Mouse (Mus musculus) embryonic facial prominence, embryonic 12.5 days (tissue): ENCODE results near the gene Dpf3. TPM values are rescaled to one million over a fixed set of nuclear protein-coding genes. Genes with fewer than 3 reads are reported as not detected.

Experiments
- ATAC-seq: fragments of 200-750 bp; cut with Nextera tagmentation; 2 replicates; pipeline ENCODE4 v1.8.0; 2017; ENCODE audit not compliant: insufficient number of reproducible peaks, insufficient read depth, low FRiP score, low TSS enrichment
- H3K27ac ChIP-seq: fragments of 300-500 bp; sonication (generic); 2 replicates; pipeline ENCODE4 v1.5.1; 2016; ENCODE audit warnings: mild to moderate bottlenecking
- H3K27me3 ChIP-seq: fragments of 300-500 bp; sonication (generic); 2 replicates; pipeline ENCODE4 v1.6.1; 2016; ENCODE audit warnings: mild to moderate bottlenecking, moderate library complexity
- H3K36me3 ChIP-seq: fragments of 300-500 bp; sonication (generic); 2 replicates; pipeline ENCODE4 v1.6.1; 2016; ENCODE audit warnings: mild to moderate bottlenecking
- H3K4me1 ChIP-seq: fragments of 300-500 bp; sonication (generic); 2 replicates; pipeline ENCODE4 v1.6.1; 2016
- H3K4me2 ChIP-seq: fragments of 300-500 bp; sonication (generic); replicated peaks from 2 replicates; pipeline ENCODE4 v1.6.1; 2016; ENCODE audit warnings: mild to moderate bottlenecking, moderate library complexity
- H3K4me3 ChIP-seq: fragments of 300-500 bp; sonication (generic); 2 replicates; pipeline ENCODE4 v1.5.1; 2016; ENCODE audit warnings: mild to moderate bottlenecking
- H3K9ac ChIP-seq: fragments of 300-500 bp; sonication (generic); 2 replicates; pipeline ENCODE4 v1.6.1; 2016; ENCODE audit warnings: mild to moderate bottlenecking, moderate library complexity
- H3K9me3 ChIP-seq: fragments of 300-500 bp; sonication (generic); 2 replicates; pipeline ENCODE4 v1.6.1; 2016; ENCODE audit warnings: mild to moderate bottlenecking, moderate library complexity
- WGBS: fragments of 180-500 bp; shearing (Covaris S2); methylation state at CpG from one replicate; pipeline ENCODE4 v1.1.7; 2016; 5-methylcytosine and 5-hydroxymethylcytosine counted together
- polyA plus RNA-seq: library from polyadenylated mRNA; unstranded; fragments of >200 nt; fragmentation: Nextera tagmentation; extraction: Ambion mirVana; gene quantifications from 2 replicates; pipeline ENCODE4 v1.2.1, GENCODE M21; 2016

Gene Dpf3
- polyA plus RNA-seq, 1 experiment from 2014 or later, result 4.2 TPM

DNA sequence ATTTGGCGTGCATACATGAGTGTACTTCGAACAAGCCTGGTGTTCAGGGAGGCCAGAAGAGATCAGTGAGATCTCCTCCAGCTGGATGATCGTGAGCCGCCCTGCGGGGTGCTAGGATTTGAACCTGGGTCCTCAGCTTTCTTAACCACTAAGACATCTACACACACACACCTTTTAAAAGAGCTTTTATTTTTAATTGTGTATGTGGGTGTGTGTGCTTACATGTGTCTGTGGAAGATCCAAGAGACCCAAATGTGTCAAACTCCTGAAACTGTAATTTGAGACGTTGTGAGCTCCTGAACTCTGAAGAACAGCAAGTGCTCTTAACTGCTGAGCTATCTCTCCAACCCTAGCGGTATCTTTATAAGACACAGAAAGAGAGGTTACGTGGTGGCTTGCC is 33.6 kb upstream of the Dpf3 start:
- peak overlapping the region; percentile 60 for H3K9ac ChIP-seq
- whole genome bisulfite sequencing, result 47% methylated on average over 8 of the region's 8 CpGs
- no peaks in the 10 kb centered on the region for H3K36me3 ChIP-seq
- peaks cover 13% of the 10 kb centered on the region for H3K4me1 ChIP-seq
- H3K4me2 ChIP-seq, result peak overlapping the region; percentile 65
- H3K9me3 ChIP-seq, result no peaks in the 10 kb centered on the region
- no peaks in the 10 kb centered on the region for H3K27me3 ChIP-seq
- H3K27ac ChIP-seq, result no peak overlapping the region
- H3K4me3 ChIP-seq, result peak overlapping the region; percentile 58
- ATAC-seq, result no peak

DNA sequence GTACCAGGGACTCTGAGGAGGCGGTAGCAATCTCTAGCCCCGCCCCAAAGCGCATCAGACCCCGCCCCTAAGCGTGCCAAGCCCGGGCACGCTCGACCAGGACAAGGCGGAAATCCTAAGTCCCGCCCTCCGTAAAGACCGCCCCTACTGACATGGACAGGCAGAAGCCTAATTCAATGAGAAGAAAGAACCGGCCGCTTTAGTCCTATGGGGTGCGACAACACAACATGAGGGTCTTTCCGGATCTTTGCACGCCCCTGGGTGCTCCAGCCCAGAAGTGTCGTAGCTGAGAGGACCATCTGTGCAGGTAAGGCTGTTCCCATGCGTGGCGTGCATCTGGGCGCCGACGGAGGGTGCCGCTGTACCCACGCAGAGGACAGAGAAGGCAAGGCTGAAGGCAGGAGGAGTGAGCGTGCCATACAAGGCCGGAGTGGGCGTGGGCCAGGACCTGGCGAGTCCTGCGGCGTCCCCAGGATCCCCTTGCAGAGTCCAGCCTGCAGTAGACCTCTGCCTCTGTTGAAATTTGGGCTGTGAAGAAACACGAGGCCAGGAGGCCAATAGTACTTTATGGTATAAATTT is 32.9 kb upstream of the Dpf3 start, which contains the start of gene Dcaf4:
Gene Dcaf4, plus strand, starts transcription at position 156 of the 580 bp plus-strand sequence.
- Histone ChIP-seq H3K27ac (no peak within 1 kb of the TSS; the same call in 1 of the 2 replicates), H3K4me2 (peak within 1 kb of the TSS; percentile 65), H3K9me3 (no peaks in the 10 kb centered on the region), H3K27me3 (no peaks in the 10 kb centered on the region), H3K4me1 (peaks cover 11% of the 10 kb centered on the region), H3K4me3 (peak within 1 kb of the TSS; percentile 58), H3K36me3 (no peaks in the 10 kb centered on the region), H3K9ac (peak within 1 kb of the TSS; percentile 60)
- ATAC-seq, result peak; percentile 99
- 0% methylated on average over 32 of the region's 32 CpGs for WGBS

DNA sequence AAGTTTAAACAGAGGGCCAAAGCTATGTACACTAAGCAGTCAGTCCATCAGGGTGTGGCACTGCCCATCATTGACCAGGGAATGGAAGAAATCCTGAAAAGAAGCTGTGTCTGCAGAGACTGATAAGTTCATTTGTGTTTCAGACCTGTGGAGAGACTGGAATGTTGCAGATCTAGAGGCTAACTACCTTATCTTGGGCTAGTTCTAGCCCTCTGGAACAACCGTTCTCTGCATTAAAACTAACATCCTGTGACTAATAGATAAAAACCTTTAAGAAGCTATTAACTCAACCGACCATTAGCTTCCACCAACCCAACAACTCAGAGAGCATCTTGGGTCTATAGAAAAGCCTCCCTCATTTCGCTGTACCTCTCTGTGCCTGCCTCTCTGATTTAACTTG is 30.1 kb upstream of the Dpf3 start:
- WGBS, result 90% methylated on average over 3 of the region's 3 CpGs

DNA sequence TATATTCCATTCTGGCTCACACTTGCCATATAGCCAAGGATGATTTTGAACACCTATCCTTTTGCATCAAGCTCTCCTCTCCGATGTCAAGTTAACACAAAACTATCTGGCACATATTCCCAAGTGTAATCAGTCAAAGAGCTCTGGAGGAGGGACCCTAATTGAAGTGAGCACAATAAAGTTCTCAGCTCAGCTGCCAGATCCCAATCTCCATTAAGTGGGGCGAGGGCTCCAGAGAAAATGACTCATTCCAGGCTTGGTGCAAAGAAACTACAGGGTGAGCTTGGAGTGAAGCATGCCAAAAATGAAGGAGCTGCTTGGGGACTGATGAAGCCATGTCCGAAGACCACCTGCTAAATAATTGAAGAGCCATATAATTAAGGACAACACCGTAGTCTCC is 26.7 kb upstream of the Dpf3 start:
- Histone ChIP-seq H3K4me1 (peaks cover 11% of the 10 kb centered on the region; the same call in 1 of the 2 replicates), H3K27ac (no peak overlapping the region), H3K36me3 (no peaks in the 10 kb centered on the region), H3K4me2 (no peak overlapping the region), H3K9ac (no peak overlapping the region), H3K9me3 (no peaks in the 10 kb centered on the region), H3K4me3 (no peak overlapping the region), H3K27me3 (no peaks in the 10 kb centered on the region)
- ATAC-seq, result no peak
- 67% methylated on average over 4 of the region's 4 CpGs for WGBS

More for the DNA sequence above, 30.1 kb upstream of the Dpf3 start:
- Histone ChIP-seq H3K27ac (no peak overlapping the region), H3K9me3 (no peaks in the 10 kb centered on the region), H3K4me2 (no peak overlapping the region), H3K27me3 (no peaks in the 10 kb centered on the region), H3K36me3 (no peaks in the 10 kb centered on the region), H3K4me1 (peaks cover 18% of the 10 kb centered on the region), H3K4me3 (no peak overlapping the region), H3K9ac (no peak overlapping the region)
- ATAC-seq, result no peak

DNA sequence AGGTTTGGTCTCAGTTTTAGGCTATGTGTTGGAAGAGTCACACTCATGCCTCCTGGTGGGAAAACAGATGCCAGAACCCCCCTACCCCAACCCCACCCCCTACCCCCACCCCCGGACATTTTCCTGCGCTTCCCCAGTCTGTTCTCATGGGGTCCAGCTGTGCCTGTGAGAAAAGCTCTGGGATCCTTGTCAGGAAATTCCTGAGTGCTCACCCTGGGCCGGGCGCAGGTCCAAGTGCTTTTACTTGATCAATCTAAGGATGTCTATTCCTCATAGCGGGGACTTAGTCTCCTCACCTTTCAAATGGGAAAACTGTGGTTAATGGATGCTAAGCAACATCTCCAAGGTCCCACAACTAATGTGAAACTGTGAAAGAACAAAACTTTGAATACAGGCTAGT is 25.7 kb upstream of the Dpf3 start:
- ATAC-seq, result no peak

DNA sequence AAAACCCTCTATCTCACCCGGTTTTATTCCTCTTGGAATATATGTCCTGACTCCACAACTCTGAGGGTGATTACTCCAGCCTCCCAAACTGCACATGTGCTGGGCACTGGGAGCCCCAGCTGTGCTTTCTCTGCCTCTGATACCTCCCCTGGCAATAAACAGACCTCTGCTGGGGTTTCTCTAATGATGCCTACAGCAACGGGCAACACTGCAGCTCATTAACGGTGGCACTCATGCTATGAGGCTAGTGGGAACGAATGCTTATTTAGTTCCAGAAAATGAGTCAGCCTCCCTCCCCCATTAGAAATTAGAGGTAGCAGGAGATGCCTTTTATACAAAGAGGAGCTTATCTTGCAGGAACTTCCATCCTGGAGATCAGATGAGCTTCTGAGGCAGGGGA is 25.3 kb upstream of the Dpf3 start:
- Histone ChIP-seq H3K27ac (no peak overlapping the region), H3K4me2 (no peak overlapping the region), H3K9me3 (no peaks in the 10 kb centered on the region), H3K36me3 (no peaks in the 10 kb centered on the region), H3K9ac (no peak overlapping the region), H3K4me3 (no peak overlapping the region), H3K4me1 (peaks cover 11% of the 10 kb centered on the region; the same call in 1 of the 2 replicates), H3K27me3 (no peaks in the 10 kb centered on the region)
- WGBS, result 37% methylated on average over 4 of the region's 4 CpGs
- ATAC-seq, result no peak

More for the DNA sequence above, 25.7 kb upstream of the Dpf3 start:
- H3K36me3 ChIP-seq, result no peaks in the 10 kb centered on the region
- H3K4me3 ChIP-seq, result no peak overlapping the region
- H3K9ac ChIP-seq, result no peak overlapping the region
- H3K4me2 ChIP-seq, result no peak overlapping the region
- peaks cover 11% of the 10 kb centered on the region; the same call in 1 of the 2 replicates for H3K4me1 ChIP-seq
- 38% methylated on average over 5 of the region's 5 CpGs for WGBS
- H3K9me3 ChIP-seq, result no peaks in the 10 kb centered on the region
- no peaks in the 10 kb centered on the region for H3K27me3 ChIP-seq
- no peak overlapping the region for H3K27ac ChIP-seq

DNA sequence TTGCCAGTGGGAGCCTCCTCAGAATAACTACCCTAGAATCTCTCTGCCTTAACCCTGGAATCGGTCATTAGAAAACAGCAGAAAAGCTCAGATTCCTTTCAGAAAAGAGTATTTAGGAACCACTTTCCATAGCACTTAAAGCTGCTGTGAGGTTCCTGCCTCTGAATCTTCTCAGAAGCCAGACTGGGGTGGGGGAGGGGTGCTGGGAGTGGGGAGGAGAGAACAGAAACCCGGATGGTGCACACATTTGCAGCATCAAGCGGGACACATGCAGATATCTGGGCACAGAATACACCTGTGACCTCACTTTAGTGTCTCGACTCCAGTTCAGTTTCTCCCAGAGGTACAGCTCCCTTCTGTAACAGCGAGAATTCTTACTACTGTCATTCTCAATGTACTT is 23.1 kb upstream of the Dpf3 start:
- H3K4me3 ChIP-seq, result no peak overlapping the region
- ATAC-seq, result no peak
- WGBS, result 82% methylated on average over 5 of the region's 5 CpGs
- no peaks in the 10 kb centered on the region for H3K36me3 ChIP-seq
- H3K9me3 ChIP-seq, result no peaks in the 10 kb centered on the region
- no peaks in the 10 kb centered on the region for H3K27me3 ChIP-seq
- peaks cover 8% of the 10 kb centered on the region; the same call in 1 of the 2 replicates for H3K4me1 ChIP-seq
- H3K9ac ChIP-seq, result no peak overlapping the region
- H3K4me2 ChIP-seq, result no peak overlapping the region
- H3K27ac ChIP-seq, result no peak overlapping the region

DNA sequence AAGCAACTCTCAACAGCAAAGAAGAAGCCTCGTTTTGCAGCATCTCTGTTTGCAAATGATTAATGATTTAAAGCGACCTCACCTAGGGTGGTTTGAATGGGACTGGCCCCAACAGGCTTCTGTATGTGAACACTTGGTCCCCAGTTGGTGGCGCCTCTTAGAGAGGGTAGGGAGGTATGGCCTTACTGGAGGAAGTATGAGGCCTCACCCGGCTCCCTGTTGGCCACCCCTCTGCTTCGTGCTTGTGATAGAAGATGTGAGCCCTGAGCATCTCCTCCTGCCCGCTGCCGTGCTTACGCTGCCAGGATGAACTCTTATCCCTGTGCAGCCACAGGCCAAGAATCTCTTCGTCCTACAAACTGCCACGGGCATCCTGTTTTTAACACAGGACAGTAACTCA is 19.0 kb upstream of the Dpf3 start:
- no peaks in the 10 kb centered on the region for H3K36me3 ChIP-seq
- H3K4me3 ChIP-seq, result no peak overlapping the region
- no peaks in the 10 kb centered on the region for H3K27me3 ChIP-seq
- no peak overlapping the region for H3K4me2 ChIP-seq
- H3K27ac ChIP-seq, result no peak overlapping the region
- no peak for ATAC-seq
- no peaks in the 10 kb centered on the region for H3K4me1 ChIP-seq
- no peaks in the 10 kb centered on the region for H3K9me3 ChIP-seq
- 75% methylated on average over 10 of the region's 10 CpGs for WGBS
- H3K9ac ChIP-seq, result no peak overlapping the region

DNA sequence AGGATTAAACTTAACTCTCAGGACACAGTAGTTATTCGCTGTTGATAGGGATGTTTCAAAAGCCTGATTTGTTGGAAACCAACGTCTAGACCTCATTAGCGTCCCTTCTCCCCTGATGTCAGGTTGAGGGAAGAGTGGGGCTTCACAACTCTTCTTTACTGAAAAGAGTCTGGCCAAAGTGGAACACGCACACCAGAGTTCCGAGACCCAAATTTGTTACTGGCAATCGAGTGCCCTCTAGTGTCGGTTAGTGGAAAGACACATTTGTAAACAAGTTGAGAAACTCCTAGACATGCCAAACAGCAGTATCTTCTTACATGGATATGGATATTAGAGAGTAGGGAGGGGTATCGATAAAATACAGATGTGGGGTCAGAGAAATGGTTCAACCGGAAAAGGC is 14.7 kb upstream of the Dpf3 start:
- no peak for ATAC-seq
- Histone ChIP-seq H3K4me3 (no peak overlapping the region), H3K27me3 (no peaks in the 10 kb centered on the region), H3K27ac (no peak overlapping the region), H3K9me3 (no peaks in the 10 kb centered on the region), H3K9ac (no peak overlapping the region), H3K36me3 (no peaks in the 10 kb centered on the region), H3K4me1 (no peaks in the 10 kb centered on the region), H3K4me2 (no peak overlapping the region)
- 5% methylated on average over 9 of the region's 9 CpGs for WGBS

DNA sequence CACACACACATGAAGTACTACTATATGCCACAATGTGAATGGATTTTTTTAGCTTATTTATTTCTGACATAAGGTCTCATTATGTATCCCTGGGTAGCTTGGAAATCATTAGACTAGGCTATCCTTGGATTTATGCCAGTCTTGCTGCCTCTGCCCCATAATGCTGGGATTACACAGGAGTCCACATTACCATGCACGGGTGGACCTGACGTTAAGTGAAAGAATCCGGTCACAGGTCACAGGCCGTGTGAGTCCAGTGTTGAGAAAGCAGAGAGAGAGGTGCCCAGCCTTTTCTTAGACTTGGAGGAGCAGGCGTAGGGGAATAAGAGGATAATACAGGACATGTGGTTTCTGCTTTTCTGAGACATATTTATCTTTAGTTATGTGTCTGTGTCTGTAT is 11.7 kb upstream of the Dpf3 start:
- WGBS, result 75% methylated on average over 5 of the region's 5 CpGs
- H3K4me1 ChIP-seq, result no peaks in the 10 kb centered on the region
- no peak for ATAC-seq

DNA sequence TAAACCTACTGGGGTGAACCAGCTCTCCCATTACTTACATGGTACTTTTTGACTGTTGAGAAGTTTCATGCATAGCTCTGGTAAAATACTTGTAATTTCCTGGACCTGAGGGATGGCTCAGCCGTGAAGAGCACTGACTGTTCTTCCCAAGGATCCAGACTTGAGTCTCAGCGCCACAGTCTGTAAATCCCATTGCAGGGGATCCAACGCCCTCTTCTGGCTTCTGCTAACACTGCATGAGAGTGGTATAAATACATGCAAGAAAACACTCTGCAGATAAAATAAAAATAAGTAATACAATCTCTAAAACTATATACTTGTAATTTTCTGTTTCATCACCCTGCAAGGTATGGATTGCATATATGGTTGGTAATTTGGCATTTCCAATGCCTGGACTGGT is 10.4 kb upstream of the Dpf3 start:
- no peaks in the 10 kb centered on the region for H3K9me3 ChIP-seq
- H3K36me3 ChIP-seq, result no peaks in the 10 kb centered on the region
- H3K27me3 ChIP-seq, result 0 out of 2 replicates have a peak, but pooled peaks cover 5% of the 10 kb centered on the region
- WGBS, result 72% methylated on average over 3 of the region's 3 CpGs
- ATAC-seq, result no peak
- H3K4me2 ChIP-seq, result no peak overlapping the region
- H3K4me3 ChIP-seq, result no peak overlapping the region
- no peak overlapping the region for H3K9ac ChIP-seq
- no peak overlapping the region for H3K27ac ChIP-seq
- H3K4me1 ChIP-seq, result no peaks in the 10 kb centered on the region

More for the DNA sequence above, 11.7 kb upstream of the Dpf3 start:
- Histone ChIP-seq H3K27me3 (no peaks in the 10 kb centered on the region), H3K9ac (no peak overlapping the region), H3K9me3 (no peaks in the 10 kb centered on the region), H3K4me3 (no peak overlapping the region), H3K36me3 (no peaks in the 10 kb centered on the region), H3K4me2 (no peak overlapping the region), H3K27ac (no peak overlapping the region)

DNA sequence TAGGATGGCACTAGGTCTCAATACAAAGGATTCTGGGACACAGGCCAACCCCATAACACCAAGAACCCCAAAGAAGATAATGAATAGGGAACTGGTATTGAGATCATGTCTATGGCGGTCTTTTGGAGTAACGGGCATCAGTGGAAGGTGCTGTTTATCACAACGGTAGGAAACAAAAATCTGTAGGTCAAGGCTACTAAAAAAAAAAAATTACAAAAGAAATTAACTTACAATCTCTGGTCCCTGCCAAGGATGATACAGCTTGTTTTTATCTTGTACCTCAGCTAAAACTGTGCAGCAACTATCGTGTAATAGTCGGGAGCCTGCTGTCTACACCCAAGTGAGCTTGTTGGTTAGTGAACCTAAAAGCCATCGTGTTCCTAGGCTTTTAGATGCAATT is 9.2 kb upstream of the Dpf3 start:
- Histone ChIP-seq H3K9ac (no peak overlapping the region), H3K27ac (no peak overlapping the region), H3K27me3 (0 out of 2 replicates have a peak, but pooled peaks cover 5% of the 10 kb centered on the region), H3K4me2 (no peak overlapping the region), H3K36me3 (no peaks in the 10 kb centered on the region), H3K9me3 (no peaks in the 10 kb centered on the region), H3K4me3 (no peak overlapping the region), H3K4me1 (no peaks in the 10 kb centered on the region)
- ATAC-seq, result no peak
- WGBS, result 94% methylated on average over 6 of the region's 6 CpGs
